Mouse (Mus musculus): ENCODE measurements around the gene Mymx.

DNA sequence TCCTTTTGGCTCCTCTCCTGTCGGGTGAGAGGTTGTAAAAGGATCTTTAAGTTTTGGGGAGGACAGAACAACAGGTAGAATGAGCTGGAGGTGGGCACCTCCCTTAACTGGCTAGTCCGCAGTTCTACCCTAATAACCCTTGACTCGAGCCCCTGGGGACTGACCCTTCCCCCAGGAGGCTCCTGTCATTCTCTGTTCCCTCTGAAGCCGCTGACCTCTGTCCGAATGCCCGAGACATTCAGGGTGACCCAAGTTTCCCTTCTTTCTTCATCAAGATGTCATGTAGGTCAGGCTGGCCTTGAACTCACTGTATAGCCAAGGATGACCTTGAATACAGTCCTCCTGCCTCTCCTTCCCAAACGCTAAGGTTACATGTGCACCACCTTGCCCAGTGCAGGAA, 13.5 kb downstream of the Mymx start:
- TF ChIP-seq POLR2A (IDR thresholded peaks at IDR 0.05; ENCODE audit: insufficient read depth, low read depth, low read length) = no peak
- no peak for TF ChIP-seq CTCF (IDR thresholded peaks at IDR 0.05)
